Mouse (Mus musculus): Measurements from ENCODE around the gene Igdcc3.

DNA sequence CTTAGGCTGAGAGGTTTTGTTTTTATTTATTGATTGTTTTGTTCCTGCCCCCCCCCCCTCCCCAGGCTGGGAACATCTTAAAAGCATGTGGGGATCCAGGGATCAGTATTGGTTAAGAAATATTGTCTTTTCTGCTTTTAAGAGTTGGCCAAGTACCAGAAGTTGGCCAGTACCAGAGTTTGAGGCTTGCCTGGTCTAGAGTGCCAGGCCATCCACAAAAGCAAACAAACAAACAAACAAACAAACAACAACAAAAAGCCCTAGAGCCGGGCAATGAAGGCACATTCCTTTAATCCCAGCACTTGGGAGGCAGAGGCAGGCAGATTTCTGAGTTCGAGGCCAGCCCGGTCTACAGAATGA, 60.0 kb downstream of the Igdcc3 start:
- TF ChIP-seq CTCF (IDR thresholded peaks at IDR 0.05; ENCODE audit: low read depth, low read length) (no peak), TAL1 (conservative IDR thresholded peaks at IDR 0.05; ENCODE audit: low read depth, low read length) (no peak), GATA1 (IDR thresholded peaks at IDR 0.05; ENCODE audit: borderline replicate concordance, low read length) (no peak), POLR2AphosphoS5 (IDR thresholded peaks at IDR 0.05; ENCODE audit: insufficient replicate concordance, low read depth, low read length) (no peak; the same call in 1 of the 2 replicates), GATA2 (IDR thresholded peaks at IDR 0.05; ENCODE audit: borderline replicate concordance, low read depth, low read length) (no peak)
